Mouse (Mus musculus) embryo, embryonic 11 days (tissue): ENCODE measurements around the gene Gpr179.

ENCODE experiments used
- DNase-seq: peaks from one replicate; pipeline ENCODE4 v3.0.0-alpha.2; 2015

Gpr179 gene

GRCm38 (mm10) chr11:97352027-97352684 lies at the start of gene Gpr179:
Gpr179 (minus strand) TSS chr11:97352077.
- no peak for DNase-seq

- DNase-seq = no peak
Observed at GRCm38 (mm10) chr11:97401082-97401481, 49.2 kb upstream of the Gpr179 start.

- DNase-seq = peak; percentile 93
Observed at GRCm38 (mm10) chr11:97399958-97400710, 48.3 kb upstream of the Gpr179 start.

- no peak for DNase-seq
Observed at GRCm38 (mm10) chr11:97398506-97398905, 46.6 kb upstream of the Gpr179 start.

- DNase-seq = no peak
Observed at GRCm38 (mm10) chr11:97394146-97394545, 42.3 kb upstream of the Gpr179 start.

GRCm38 (mm10) chr11:97393658-97394057 lies 41.8 kb upstream of the Gpr179 start:
- no peak for DNase-seq

- DNase-seq = no peak
Observed at GRCm38 (mm10) chr11:97389127-97389526, 37.2 kb upstream of the Gpr179 start.

- no peak for DNase-seq
Observed at GRCm38 (mm10) chr11:97387811-97388210, 35.9 kb upstream of the Gpr179 start.

- DNase-seq = no peak
Observed at GRCm38 (mm10) chr11:97383764-97384163, 31.9 kb upstream of the Gpr179 start.

GRCm38 (mm10) chr11:97383017-97383416 lies 31.1 kb upstream of the Gpr179 start:
- DNase-seq = no peak

- no peak for DNase-seq
Observed at GRCm38 (mm10) chr11:97380036-97380435, 28.2 kb upstream of the Gpr179 start.

GRCm38 (mm10) chr11:97373402-97373801 lies 21.5 kb upstream of the Gpr179 start:
- no peak for DNase-seq

- DNase-seq = no peak
Observed at GRCm38 (mm10) chr11:97372159-97372864, 20.4 kb upstream of the Gpr179 start.

- no peak for DNase-seq
Observed at GRCm38 (mm10) chr11:97370329-97371091, 18.6 kb upstream of the Gpr179 start.

- DNase-seq = no peak
Observed at GRCm38 (mm10) chr11:97368501-97368900, 16.6 kb upstream of the Gpr179 start.

- DNase-seq = no peak
Observed at GRCm38 (mm10) chr11:97365556-97365955, 13.7 kb upstream of the Gpr179 start.

GRCm38 (mm10) chr11:97363644-97363995 lies 11.7 kb upstream of the Gpr179 start:
- DNase-seq = peak; percentile 22

- peak; percentile 55 for DNase-seq
Observed at GRCm38 (mm10) chr11:97362943-97363643, 11.2 kb upstream of the Gpr179 start.

- peak; percentile 66 for DNase-seq
Observed at GRCm38 (mm10) chr11:97362649-97362942, 10.7 kb upstream of the Gpr179 start.

- peak; percentile 94 for DNase-seq
Observed at GRCm38 (mm10) chr11:97361948-97362648, 10.2 kb upstream of the Gpr179 start, which contains the start of gene Socs7. Socs7 (plus strand) TSS chr11:97362551.

GRCm38 (mm10) chr11:97357663-97358062 lies 5.8 kb upstream of the Gpr179 start:
- DNase-seq = peak; percentile 83

GRCm38 (mm10) chr11:97355247-97355646 lies 3.4 kb upstream of the Gpr179 start:
- no peak for DNase-seq
